Mouse (Mus musculus) liver, embryonic 14.5 days (tissue): Measurements from ENCODE around the gene Klhl31. TPM values are rescaled to one million over a fixed set of nuclear protein-coding genes. Genes with fewer than 3 reads are reported as not detected.

Source experiments
- ATAC-seq: fragments of 200-750 bp; cut with Nextera tagmentation; 2 replicates; pipeline ENCODE4 v1.8.0; 2017; ENCODE audit warnings: moderate number of reproducible peaks, mild to moderate bottlenecking, moderate library complexity; ENCODE audit not compliant: insufficient read depth
- DNase-seq, 3 experiments: peaks; one replicate each; pipeline ENCODE4 v3.0.0-alpha.2; 2012 to 2013; ENCODE audit warnings: low read depth in 3 of 3, low spot score in 3 of 3
- H3K27ac ChIP-seq: fragments of 300-500 bp; sonication (generic); 2 replicates; pipeline ENCODE4 v1.5.1; 2014; ENCODE audit warnings: moderate library complexity, mild to moderate bottlenecking, control low read depth, inconsistent platforms
- H3K27me3 ChIP-seq: fragments of 300-500 bp; sonication (generic); 2 replicates; pipeline ENCODE4 v1.6.1; 2014; ENCODE audit warnings: mild to moderate bottlenecking, low read length, moderate library complexity; ENCODE audit not compliant: control insufficient read depth, insufficient read depth
- H3K36me3 ChIP-seq: fragments of 300-500 bp; sonication (generic); replicated peaks from 2 replicates; pipeline ENCODE4 v1.6.1; 2014; ENCODE audit warnings: low read depth; ENCODE audit not compliant: control insufficient read depth, insufficient read depth
- H3K4me1 ChIP-seq, 2 experiments: fragments of 200-500 bp in 1 of 2; fragments of 300-500 bp in 1 of 2; sonication (generic) in 1 of 2; replicated peaks; 2 replicates each; pipeline ENCODE4 v1.6.1; 2012 to 2014; ENCODE audit warnings: antibody characterized with exemption in 1 of 2, inconsistent platforms in 1 of 2, low read length in 1 of 2; ENCODE audit not compliant: control insufficient read depth in 2 of 2, insufficient read depth in 2 of 2
- H3K4me2 ChIP-seq: fragments of 300-500 bp; sonication (generic); 2 replicates; pipeline ENCODE4 v1.6.1; 2014; ENCODE audit warnings: low read depth, mild to moderate bottlenecking, control low read depth, moderate library complexity
- H3K4me3 ChIP-seq, 2 experiments: fragments of 200-500 bp in 1 of 2; fragments of 300-500 bp in 1 of 2; sonication (generic) in 1 of 2; 2 replicates each; pipeline ENCODE4 v1.5.1; 2012 to 2014; ENCODE audit warnings: low read depth in 2 of 2, low read length in 2 of 2, mild to moderate bottlenecking in 2 of 2, control low read depth in 1 of 2, inconsistent platforms in 1 of 2, moderate library complexity in 1 of 2; ENCODE audit not compliant: insufficient read depth in 1 of 2
- H3K9ac ChIP-seq: fragments of 300-500 bp; sonication (generic); replicated peaks from 2 replicates; pipeline ENCODE4 v1.6.1; 2014; ENCODE audit warnings: mild to moderate bottlenecking, control low read depth, moderate library complexity
- H3K9me3 ChIP-seq: fragments of 300-500 bp; sonication (generic); 2 replicates; pipeline ENCODE4 v1.6.1; 2016; ENCODE audit warnings: low read length, mixed read lengths; ENCODE audit not compliant: control insufficient read depth
- CTCF ChIP-seq: IDR thresholded peaks from 2 replicates; pipeline ENCODE4 v1.5.1; 2016; ENCODE audit warnings: antibody characterized with exemption, low read depth, control low read depth
- EP300 ChIP-seq: IDR thresholded peaks from 2 replicates; pipeline ENCODE4 v1.6.1; 2016; ENCODE audit warnings: antibody characterized with exemption, low read depth
- WGBS: fragments of 180-500 bp; shearing (Covaris S2); extraction: QIAGEN DNeasy Blood & Tissue Kit; methylation state at CpG from one replicate; pipeline ENCODE4 v1.1.7; 2014; ENCODE audit not compliant: insufficient replicate concordance; 5-methylcytosine and 5-hydroxymethylcytosine counted together
- polyA plus RNA-seq, 2 experiments: library from polyadenylated mRNA; depleted of rRNA in 1 of 2; stranded (reverse) in 1 of 2; unstranded in 1 of 2; fragments of >200 nt; fragmentation: Nextera tagmentation in 1 of 2; extraction: Ambion mirVana in 1 of 2; gene quantifications; 2 replicates each; pipeline versions ENCODE4 v1.2.1 to v1.2.3; 2012 to 2014

Klhl31 gene
- polyA plus RNA-seq, 2 experiments: 0.01 TPM; not detected in 1

DNA sequence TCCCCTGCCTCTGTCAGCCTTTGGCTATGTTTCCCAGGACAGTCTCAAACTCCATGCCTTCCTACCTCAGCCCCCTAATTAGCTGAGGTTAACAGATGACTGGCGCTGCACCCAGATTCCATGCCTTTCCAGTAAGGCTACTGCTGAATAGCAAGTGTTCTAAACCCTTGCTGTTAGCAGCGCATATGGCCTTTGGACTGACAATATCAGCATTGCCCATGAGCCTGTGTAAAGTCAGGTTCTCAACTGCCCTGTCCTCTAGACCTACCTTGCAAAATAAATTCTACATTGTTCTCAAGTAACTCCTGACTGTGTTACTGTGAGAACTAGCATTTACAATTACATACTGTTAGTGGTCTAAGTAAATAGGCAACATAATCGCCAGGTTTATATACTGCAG lies 3.9 kb upstream of the Klhl31 start:
- TF ChIP-seq CTCF: no peak
- TF ChIP-seq EP300: no peak
- Histone ChIP-seq H3K36me3 (no peaks in the 10 kb centered on the region), H3K4me1 (no peaks in the 10 kb centered on the region), H3K4me3 (no peak overlapping the region), H3K9ac (no peak overlapping the region), H3K27ac (no peak overlapping the region), H3K4me2 (no peak overlapping the region), H3K9me3 (no peaks in the 10 kb centered on the region), H3K27me3 (no peaks in the 10 kb centered on the region)
- 60% methylated on average over 3 of the region's 3 CpGs for WGBS
- ATAC-seq (no peak), DNase-seq (no peak)

- ATAC-seq (no peak), DNase-seq (no peak)
- H3K4me2 ChIP-seq: no peak overlapping the region
- 67% methylated on average over 5 of the region's 5 CpGs for WGBS
- H3K36me3 ChIP-seq: no peaks in the 10 kb centered on the region
- no peak overlapping the region for H3K27ac ChIP-seq
- H3K4me3 ChIP-seq: no peak overlapping the region
- no peaks in the 10 kb centered on the region for H3K9me3 ChIP-seq
- TF ChIP-seq CTCF (no peak), EP300 (no peak)
- H3K9ac ChIP-seq: no peak overlapping the region
- H3K27me3 ChIP-seq: no peaks in the 10 kb centered on the region
- no peaks in the 10 kb centered on the region for H3K4me1 ChIP-seq
Observed at GRCm38 (mm10) chr9:77636003-77636402, 297 bp upstream of the Klhl31 start.

DNA sequence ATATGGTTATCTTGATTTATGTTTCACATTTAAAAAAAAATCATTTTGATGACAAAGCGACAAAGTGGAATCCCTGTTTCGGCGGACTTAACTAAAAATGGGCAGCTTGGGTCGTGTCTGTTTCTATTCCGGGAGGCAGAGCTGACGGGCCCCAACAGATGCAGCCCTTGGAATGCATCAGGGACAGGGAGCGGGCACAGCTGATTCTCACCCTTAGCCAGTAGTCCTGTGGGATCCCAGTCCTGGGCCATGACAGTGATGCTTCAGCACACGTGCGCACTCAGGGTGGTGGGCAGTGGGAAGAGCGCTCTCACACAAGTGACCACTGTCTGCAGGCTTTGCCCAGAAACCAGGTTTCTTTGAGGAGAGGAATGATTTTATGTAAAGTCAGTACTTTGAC lies 1.1 kb downstream of the Klhl31 start:
- TF ChIP-seq CTCF: no peak
- no peak for TF ChIP-seq EP300
- DNase-seq (no peak), ATAC-seq (no peak)
- H3K27ac ChIP-seq: no peak overlapping the region
- H3K27me3 ChIP-seq: no peaks in the 10 kb centered on the region
- no peak overlapping the region for H3K9ac ChIP-seq
- no peaks in the 10 kb centered on the region for H3K36me3 ChIP-seq
- H3K4me3 ChIP-seq: no peak overlapping the region
- H3K9me3 ChIP-seq: no peaks in the 10 kb centered on the region
- H3K4me2 ChIP-seq: no peak overlapping the region
- H3K4me1 ChIP-seq: no peaks in the 10 kb centered on the region
- WGBS: 76% methylated on average over 10 of the region's 10 CpGs

DNA sequence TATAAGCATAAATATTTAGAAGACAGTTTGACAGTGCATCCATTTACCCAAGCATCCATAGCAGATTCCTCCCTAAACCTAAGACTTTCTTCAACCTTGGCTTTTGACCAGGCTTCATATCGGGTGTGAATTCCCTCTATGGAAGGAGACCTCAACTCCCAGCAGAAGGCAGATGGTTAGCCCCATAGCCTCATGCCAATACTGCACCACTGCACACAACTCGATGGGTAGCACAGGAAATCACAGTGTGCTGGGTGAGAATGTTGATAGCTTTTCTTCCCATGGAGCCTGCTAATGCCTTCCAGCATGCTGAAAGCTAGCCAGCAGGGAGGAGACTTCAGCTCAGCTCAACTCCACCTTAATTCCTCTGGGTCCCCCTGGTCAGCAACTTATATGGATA lies 8.9 kb downstream of the Klhl31 start:
- H3K9ac ChIP-seq: no peak overlapping the region
- H3K4me2 ChIP-seq: no peak overlapping the region
- H3K9me3 ChIP-seq: no peaks in the 10 kb centered on the region
- WGBS: 52% methylated on average over 2 of the region's 2 CpGs
- ATAC-seq (no peak), DNase-seq (no peak)
- H3K27me3 ChIP-seq: no peaks in the 10 kb centered on the region
- H3K27ac ChIP-seq: no peak overlapping the region
- H3K36me3 ChIP-seq: no peaks in the 10 kb centered on the region
- no peak overlapping the region for H3K4me3 ChIP-seq
- no peaks in the 10 kb centered on the region for H3K4me1 ChIP-seq
- no peak for TF ChIP-seq CTCF
- no peak for TF ChIP-seq EP300

- ATAC-seq: no peak
- Histone ChIP-seq H3K27me3 (peaks cover 11% of the 10 kb centered on the region), H3K27ac (no peak overlapping the region), H3K9ac (no peak overlapping the region), H3K36me3 (no peaks in the 10 kb centered on the region), H3K4me3 (no peak overlapping the region), H3K4me1 (no peaks in the 10 kb centered on the region), H3K9me3 (no peaks in the 10 kb centered on the region), H3K4me2 (no peak overlapping the region)
- DNase-seq: no peak
- 53% methylated on average over 7 of the region's 7 CpGs for WGBS
- TF ChIP-seq CTCF: no peak
- no peak for TF ChIP-seq EP300
Observed at GRCm38 (mm10) chr9:77651847-77652246, 15.5 kb downstream of the Klhl31 start.

GRCm38 (mm10) chr9:77653907-77654306 lies 17.6 kb downstream of the Klhl31 start:
- Histone ChIP-seq H3K4me2 (no peak overlapping the region), H3K27me3 (peaks cover 11% of the 10 kb centered on the region), H3K4me3 (no peak overlapping the region), H3K9me3 (no peaks in the 10 kb centered on the region), H3K27ac (no peak overlapping the region), H3K9ac (no peak overlapping the region), H3K4me1 (no peaks in the 10 kb centered on the region), H3K36me3 (no peaks in the 10 kb centered on the region)
- WGBS: 47% methylated on average over 3 of the region's 3 CpGs
- no peak for DNase-seq
- no peak for ATAC-seq
- TF ChIP-seq EP300 (no peak), CTCF (no peak)
